In genomic region chr13:22022241-22022640, GRCm38 (mm10) we compare ENCODE assay signal across 8 mouse cellular contexts. TPM values are rescaled to one million over a fixed set of nuclear protein-coding genes. Genes with fewer than 3 reads are reported as not detected.
DNase-seq lines count a peak whose midpoint lies in the region; ATAC-seq lines count a peak whose summit lies in the region.

No protein-coding gene starts in this region.

- H3K9me3 ChIP-seq in forebrain, embryonic 12.5 days: no peaks in the 10 kb centered on the region
- H3K9me3 ChIP-seq in lung, embryonic 16.5 days (ENCODE audit: control insufficient read depth, low read length): no peaks in the 10 kb centered on the region

- H3K9ac ChIP-seq in forebrain, embryonic 12.5 days: peak overlapping the region; percentile 49
- H3K9ac ChIP-seq in lung, embryonic 16.5 days (ENCODE audit: low read length): peak overlapping the region; percentile 65

- intact Hi-C loops in heart, postnatal 25 days (cut with DNase I): loop anchor here (5.0 to 10.0 kb wide), 4 partner anchors 100 to 1495 kb away; no protein-coding TSS in a partner anchor

- DNase-seq in MN1 (ENCODE audit: low spot score): peak; percentile 91
- peak; percentile 92 for DNase-seq in c-Kit-positive CD71-positive TER-119-negative erythroid progenitor cells, embryonic 14.5 days (ENCODE audit: low read depth)
- DNase-seq in heart, postnatal 25 days (ENCODE audit: low spot score): peak; percentile 60
- peak; percentile 85 to 89 for DNase-seq in kidney, postnatal 4 days
- DNase-seq in thymus, postnatal 25 days: peak; percentile 80

- H3K4me1 ChIP-seq in forebrain, embryonic 12.5 days: peaks cover 9% of the 10 kb centered on the region
- peaks cover 8% of the 10 kb centered on the region; the same call in 1 of the 2 replicates for H3K4me1 ChIP-seq in lung, embryonic 16.5 days (replicated peaks; ENCODE audit: control insufficient read depth, insufficient read depth, low read length)

- peak overlapping the region; percentile 66 for H3K4me2 ChIP-seq in forebrain, embryonic 12.5 days
- H3K4me2 ChIP-seq in lung, embryonic 16.5 days (ENCODE audit: low read depth, low read length): peak overlapping the region; percentile 87

- under 1% methylated on average over 9 of the region's 9 CpGs for WGBS in forebrain, embryonic 12.5 days
- WGBS in lung, embryonic 16.5 days: under 1% methylated on average over 9 of the region's 9 CpGs

- H3K27me3 ChIP-seq in forebrain, embryonic 12.5 days: peaks cover 22% of the 10 kb centered on the region
- H3K27me3 ChIP-seq in lung, embryonic 16.5 days (ENCODE audit: control insufficient read depth, insufficient read depth, low read depth, low read length): no peaks in the 10 kb centered on the region; the same call in 1 of the 2 replicates

- no peak overlapping the region for H3K27ac ChIP-seq in forebrain, embryonic 12.5 days
- H3K27ac ChIP-seq in lung, embryonic 16.5 days (ENCODE audit: low read length): peak overlapping the region; percentile 49

- peak overlapping the region; percentile 48 for H3K4me3 ChIP-seq in forebrain, embryonic 12.5 days (replicated peaks)
- peak overlapping the region; percentile 46 for H3K4me3 ChIP-seq in lung, embryonic 16.5 days (ENCODE audit: low read length)

- H3K36me3 ChIP-seq in forebrain, embryonic 12.5 days (replicated peaks): no peaks in the 10 kb centered on the region
- H3K36me3 ChIP-seq in lung, embryonic 16.5 days (ENCODE audit: control insufficient read depth, insufficient read depth, low read length): no peaks in the 10 kb centered on the region

- ATAC-seq in forebrain, embryonic 12.5 days (ENCODE audit: low FRiP score): peak; percentile 71
- peak; percentile 73 for ATAC-seq in lung, embryonic 16.5 days (ENCODE audit: low read depth)
- ATAC-seq in neutrophil, adult 5-6 weeks (ENCODE audit: extremely low read depth, insufficient number of reproducible peaks, low FRiP score, poor library complexity, severe bottlenecking): peak; percentile 66

RNA-seq across cellular contexts. Expression of gene Prss16, which starts 12.7 kb away (rescaled TPM):
- polyA plus RNA-seq in forebrain, embryonic 12.5 days (2016; fragmentation: Nextera tagmentation; extraction: Ambion mirVana): 0.28 TPM in 1 of 2 replicates, not detected in the other
- total RNA-seq in heart, postnatal 25 days (2021): not detected
- 10.0 and 26.0 TPM in 2 replicates for polyA plus RNA-seq in lung, embryonic 16.5 days (2015; fragmentation: Nextera tagmentation; extraction: Ambion mirVana)
- 0.61 and 2.9 TPM in 2 replicates for total RNA-seq in neutrophil, adult 5-6 weeks (2017)

RNA-seq across cellular contexts. Expression of gene Hist1h2ah, which starts 13.1 kb away (rescaled TPM):
- polyA plus RNA-seq in forebrain, embryonic 12.5 days (2016; fragmentation: Nextera tagmentation; extraction: Ambion mirVana): 7.0 and 22.0 TPM in 2 replicates
- total RNA-seq in heart, postnatal 25 days (2021): 10 to 100 TPM; 32.9 to 34.9 TPM
- polyA plus RNA-seq in lung, embryonic 16.5 days (2015; fragmentation: Nextera tagmentation; extraction: Ambion mirVana): 2.3 and 15.3 TPM in 2 replicates
- total RNA-seq in neutrophil, adult 5-6 weeks (2017): 15.1 and 66.2 TPM in 2 replicates

RNA-seq across cellular contexts. Expression of gene Hist1h2bk, which starts 13.4 kb away (rescaled TPM):
- 10.0 and 10.5 TPM in 2 replicates for polyA plus RNA-seq in forebrain, embryonic 12.5 days (2016; fragmentation: Nextera tagmentation; extraction: Ambion mirVana)
- total RNA-seq in heart, postnatal 25 days (2021): 10 to 100 TPM; 17.2 to 23.4 TPM
- 6.6 and 7.3 TPM in 2 replicates for polyA plus RNA-seq in lung, embryonic 16.5 days (2015; fragmentation: Nextera tagmentation; extraction: Ambion mirVana)
- total RNA-seq in neutrophil, adult 5-6 weeks (2017): 11.9 and 12.2 TPM in 2 replicates

RNA-seq across cellular contexts. Expression of gene Hist1h4i, which starts 18.9 kb away (rescaled TPM):
- polyA plus RNA-seq in forebrain, embryonic 12.5 days (2016; fragmentation: Nextera tagmentation; extraction: Ambion mirVana): 44.5 and 46.9 TPM in 2 replicates
- 10 to 100 TPM; 17.8 to 19.0 TPM for total RNA-seq in heart, postnatal 25 days (2021)
- polyA plus RNA-seq in lung, embryonic 16.5 days (2015; fragmentation: Nextera tagmentation; extraction: Ambion mirVana): 23.6 and 24.3 TPM in 2 replicates
- 59.4 and 71.0 TPM in 2 replicates for total RNA-seq in neutrophil, adult 5-6 weeks (2017)

RNA-seq across cellular contexts. Expression of gene Hist1h2ag, which starts 20.5 kb away (rescaled TPM):
- 82.7 and 84.6 TPM in 2 replicates for polyA plus RNA-seq in forebrain, embryonic 12.5 days (2016; fragmentation: Nextera tagmentation; extraction: Ambion mirVana)
- total RNA-seq in heart, postnatal 25 days (2021): 10 to 100 TPM in 1 of 2 experiments, 1 to 10 TPM in 1; 7.9 to 12.1 TPM
- polyA plus RNA-seq in lung, embryonic 16.5 days (2015; fragmentation: Nextera tagmentation; extraction: Ambion mirVana): 36.8 and 53.7 TPM in 2 replicates
- total RNA-seq in neutrophil, adult 5-6 weeks (2017): 24.6 and 26.2 TPM in 2 replicates
